1 mouse cellular context compared by ENCODE assay signal in the genomic region with DNA sequence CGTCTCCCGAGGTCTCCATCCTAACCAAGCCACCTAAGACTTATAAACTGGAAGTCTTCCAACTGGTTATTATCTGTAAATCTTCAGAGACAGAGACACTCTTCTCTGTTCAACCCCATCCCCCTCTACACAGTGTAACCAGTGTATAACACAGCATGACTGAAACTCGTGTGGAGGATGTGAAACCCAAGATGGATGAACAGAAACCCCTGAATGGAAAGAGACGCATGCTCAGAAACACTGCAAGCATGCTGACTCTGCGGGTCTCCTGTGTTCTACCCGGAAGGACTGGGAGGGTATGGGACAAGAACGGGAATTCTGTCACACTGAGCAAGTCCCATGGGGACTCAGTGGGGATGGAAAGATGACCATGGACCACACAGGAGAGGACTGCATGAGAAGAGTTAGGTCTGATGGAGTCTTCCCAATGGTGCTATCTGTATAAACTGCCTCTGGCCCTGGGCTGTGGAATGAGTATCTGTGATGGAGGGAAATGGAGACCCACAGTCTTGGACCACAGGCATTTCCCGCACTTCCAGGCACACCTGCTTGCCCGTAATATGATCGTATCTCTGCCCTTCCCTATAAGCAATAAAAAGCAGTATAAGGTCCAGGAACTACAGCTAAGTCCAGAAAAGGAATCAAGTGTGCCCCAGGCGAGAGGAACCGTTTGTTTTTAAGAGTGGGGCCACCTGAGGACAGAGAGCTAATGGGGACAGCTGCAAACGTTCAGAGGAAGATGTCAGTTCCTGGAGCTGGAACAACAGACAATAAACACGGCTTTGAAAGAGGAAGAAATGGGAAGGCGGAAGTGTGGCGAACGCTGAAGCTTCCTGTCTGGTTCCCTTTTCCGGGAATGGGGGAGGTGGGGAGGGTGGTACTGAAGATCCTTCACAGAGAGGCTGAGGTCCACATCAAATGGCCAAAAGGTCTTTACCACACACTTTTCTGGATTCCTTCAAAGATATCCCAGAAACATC.
A peak's percentile ranks its signal among the peaks of the same experiment; 100 is the strongest.
TF ChIP-seq lines count a peak whose summit lies in the region.

No protein-coding gene starts in this region.

TF ChIP-seq in CH12.LX, 34 proteins besides CTCF, POLR2A, EP300 and RAD21 (continued from another document):
- TF ChIP-seq SMC3 (IDR thresholded peaks at IDR 0.05; ENCODE audit: low read depth, low read length) (no peak; the same call in 1 of the 2 replicates), CHD2 (IDR thresholded peaks at IDR 0.05; ENCODE audit: low read length) (peak; percentile 97), ZMIZ1 (IDR thresholded peaks at IDR 0.05; ENCODE audit: low read depth, low read length) (peak; percentile 62), MXI1 (IDR thresholded peaks at IDR 0.05; ENCODE audit: low read depth, low read length) (peak; percentile 71; the same call in 1 of the 2 replicates), E2F4 (IDR thresholded peaks at IDR 0.05; ENCODE audit: insufficient replicate concordance, low read depth, low read length) (peak; percentile 70; the same call in 1 of the 2 replicates), MAX (IDR thresholded peaks at IDR 0.05; ENCODE audit: low read length) (peak; percentile 98), ETS1 (conservative IDR thresholded peaks at IDR 0.05; ENCODE audit: low read depth, low read length) (peak; percentile 95), TBP (conservative IDR thresholded peaks at IDR 0.05; ENCODE audit: low read depth, low read length) (peak; percentile 69), TCF12 (IDR thresholded peaks at IDR 0.05; ENCODE audit: low read depth, low read length) (peak; percentile 84; the same call in 1 of the 2 replicates), NELFE (IDR thresholded peaks at IDR 0.05; ENCODE audit: low read depth, low read length) (peak; percentile 80), ELF1 (IDR thresholded peaks at IDR 0.05; ENCODE audit: low read depth, low read length) (peak; percentile 91), MAZ (IDR thresholded peaks at IDR 0.05; ENCODE audit: low read depth, low read length) (peak; percentile 86), IRF4 (IDR thresholded peaks at IDR 0.05; ENCODE audit: low read depth, low read length) (peak; percentile 99), BHLHE40 (IDR thresholded peaks at IDR 0.05; ENCODE audit: low read depth, low read length) (peak; percentile 98), MAFK (IDR thresholded peaks at IDR 0.05; ENCODE audit: insufficient replicate concordance, low read length) (peak; percentile 96), POLR2AphosphoS2 (IDR thresholded peaks at IDR 0.05; ENCODE audit: low read depth, low read length) (no peak), HCFC1 (IDR thresholded peaks at IDR 0.05; ENCODE audit: low read depth, low read length) (peak; percentile 69), USF1 (IDR thresholded peaks at IDR 0.05; ENCODE audit: low read depth, low read length) (no peak), ZNF384 (IDR thresholded peaks at IDR 0.05; ENCODE audit: low read depth, low read length) (no peak; the same call in none of the 2 replicates), ZKSCAN1 (IDR thresholded peaks at IDR 0.05; ENCODE audit: borderline replicate concordance, low read depth, low read length) (no peak), UBTF (IDR thresholded peaks at IDR 0.05; ENCODE audit: low read depth, low read length) (no peak), CHD1 (IDR thresholded peaks at IDR 0.05; ENCODE audit: low read depth, low read length) (no peak), RCOR1 (conservative IDR thresholded peaks at IDR 0.05; ENCODE audit: low read depth, low read length) (peak; percentile 96), GABPA (IDR thresholded peaks at IDR 0.05; ENCODE audit: insufficient replicate concordance, low read depth, low read length) (no peak), PAX5 (IDR thresholded peaks at IDR 0.05; ENCODE audit: low read length) (no peak), MYC (IDR thresholded peaks at IDR 0.05; ENCODE audit: low read depth, low read length) (peak; percentile 98), KAT2A (IDR thresholded peaks at IDR 0.05; ENCODE audit: insufficient replicate concordance, low read length) (0 out of 2 replicates have a peak, but pooled peaks have one; percentile 22), MEF2A (IDR thresholded peaks at IDR 0.05; ENCODE audit: borderline replicate concordance, low read depth, low read length) (peak; percentile 91), USF2 (conservative IDR thresholded peaks at IDR 0.05; ENCODE audit: low read depth, low read length) (0 out of 2 replicates have a peak, but pooled peaks have one; percentile 3), ZC3H11A (IDR thresholded peaks at IDR 0.05; ENCODE audit: low read depth, low read length) (no peak), JUN (IDR thresholded peaks at IDR 0.05; ENCODE audit: insufficient read depth, low read depth, low read length) (no peak)
